Mouse (Mus musculus) Patski (cell line): ENCODE data around the gene B4galt3. TPM values are rescaled to one million over a fixed set of nuclear protein-coding genes. Genes with fewer than 3 reads are reported as not detected.

ENCODE experiments used
- ATAC-seq: fragments of 100-300 bp; one replicate; pipeline ENCODE4 v1.8.0; 2021
- CTCF ChIA-PET: fragments of 350-600 bp; sonication (Branson Sonifier 250); formaldehyde crosslinking; loops from one replicate; lab custom pipeline; 2022; ENCODE audit warnings: inconsistent platforms; lab: Charles Lee
- POLR2A ChIA-PET: fragments of 350-600 bp; sonication (Branson Sonifier 250); formaldehyde crosslinking; loops from one replicate; lab custom pipeline; 2022; ENCODE audit warnings: antibody characterized with exemption, inconsistent platforms; lab: Charles Lee
- DNase-seq: peaks from one replicate; pipeline ENCODE4 v3.0.0-alpha.2; 2011; ENCODE audit warnings: low read depth, low spot score
- H3K27me3 ChIP-seq: fragments of 371-371 bp; one replicate; pipeline ENCODE4 v1.5.1; 2021
- CTCF ChIP-seq: fragments of 100-300 bp; IDR thresholded peaks from one replicate; pipeline ENCODE4 v1.5.1; 2021
- in situ Hi-C: fragments of 300-500 bp; cut with MboI; formaldehyde crosslinking; loops from 3 replicates; pipeline ENCODE4 v1.11.1; 2018; ENCODE audit warnings: low pct_unique_long_range_greater_than_20kb, mixed read lengths
- polyA plus RNA-seq: library from polyadenylated mRNA; unstranded; gene quantifications from one replicate; pipeline ENCODE4 v1.2.3, GENCODE M21; 2021

B4galt3 gene
- polyA plus RNA-seq, 1 experiment from 2014 or later: 57.5 TPM

DNA sequence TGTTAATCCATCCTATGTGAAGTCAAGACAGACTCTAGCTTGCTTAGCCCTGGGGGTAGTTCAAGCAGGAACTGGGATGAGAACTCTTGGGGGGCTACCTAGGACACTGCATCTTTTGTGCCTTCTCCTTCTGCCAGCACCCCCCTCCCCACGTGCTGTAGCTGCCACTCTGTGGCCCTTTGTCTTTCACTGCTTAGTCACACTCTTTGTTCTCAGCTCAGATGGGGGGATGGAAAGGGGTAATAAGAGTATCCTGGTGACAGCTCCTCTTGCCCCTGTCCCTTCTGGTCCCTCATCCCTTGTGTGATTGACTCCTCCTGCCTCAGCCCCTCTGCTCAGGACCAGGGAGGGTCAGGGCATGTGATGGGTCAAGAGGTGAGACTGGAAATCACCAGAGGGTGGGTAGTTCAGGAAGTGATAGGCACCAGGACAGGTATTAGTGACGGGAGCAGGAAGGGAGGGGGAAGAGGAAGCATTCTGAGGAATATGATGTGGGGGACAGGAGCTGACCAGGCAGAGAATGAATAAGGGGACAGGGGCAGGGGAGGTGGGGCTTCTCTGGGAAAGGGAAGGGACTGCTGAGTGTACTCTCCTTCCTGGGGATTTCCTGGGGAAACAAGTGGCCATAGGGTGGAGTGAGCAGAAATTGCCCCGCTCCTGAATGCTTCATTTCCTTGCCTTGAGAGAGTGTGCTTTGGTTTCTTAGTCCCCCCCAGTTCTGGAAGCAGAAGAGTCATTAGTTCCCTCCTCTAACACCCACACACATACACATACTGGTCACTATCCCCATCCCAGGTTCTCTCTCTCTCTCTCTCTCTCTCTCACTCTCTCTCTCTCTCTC is 21.5 kb upstream of the B4galt3 start:
- no peak for ATAC-seq
- in situ Hi-C loops: no loop called here
- no peak for DNase-seq
- ChIA-PET CTCF (interaction anchor here (0.9 to 1.2 kb wide), 2 partner anchors 9 to 16 kb away, joined by 3 read pairs; no protein-coding TSS in a partner anchor), POLR2A (interaction anchor here (1.0 to 1.6 kb wide), 3 partner anchors 21 to 137 kb away, joined by 3 to 5 read pairs (median 4); partner anchors contain the start of gene B4galt3)
- TF ChIP-seq CTCF: no peak
- H3K27me3 ChIP-seq: no peaks in the 10 kb centered on the region

DNA sequence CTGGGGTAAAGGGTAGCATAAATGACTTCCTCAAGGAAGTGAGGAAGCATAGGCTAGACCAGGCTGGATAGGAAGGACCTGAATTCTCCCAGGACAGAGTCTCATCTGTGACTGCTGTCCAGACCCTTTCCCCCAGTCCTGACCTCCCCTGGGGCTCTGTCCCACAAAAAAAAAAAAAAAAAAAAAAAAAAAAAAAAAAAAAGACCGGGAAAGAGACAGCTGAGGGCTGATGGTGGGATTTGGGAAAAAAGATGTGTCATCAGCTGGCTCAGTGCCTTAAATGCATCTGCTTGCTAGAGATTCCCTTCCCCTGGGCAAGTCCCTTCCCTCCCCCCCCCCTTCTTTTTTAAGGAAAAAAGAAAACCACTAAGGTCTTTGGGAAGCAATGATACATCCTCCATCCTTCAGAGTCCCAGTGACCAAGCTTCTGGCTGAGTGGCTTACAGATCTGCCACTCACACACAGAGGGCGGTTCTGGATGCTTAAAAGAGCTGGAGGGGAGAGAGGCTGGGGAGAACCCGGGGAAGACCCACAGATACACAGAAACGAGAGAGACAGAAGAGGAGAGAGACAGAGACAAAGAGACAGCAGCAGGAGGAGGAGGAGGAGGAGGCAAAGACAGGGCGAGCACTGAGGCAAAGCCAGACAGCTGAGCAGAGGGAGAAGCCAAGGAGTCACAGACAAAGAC is 20.1 kb upstream of the B4galt3 start, which contains the start of gene Adamts4:
Adamts4 (plus strand) TSS at position 509 of the 688 bp plus-strand sequence.
- ATAC-seq (peak; percentile 48), DNase-seq (peak; percentile 68)
- no peak for TF ChIP-seq CTCF
- in situ Hi-C loops: loop anchor here (25.0 kb wide), 1 partner anchor 363 kb away; the partner anchor contains the start of genes Dusp12 and Gm26620
- ChIA-PET CTCF (interaction anchor here (0.7 to 1.1 kb wide), 2 partner anchors 12 to 131 kb away, joined by 3 read pairs; no protein-coding TSS in a partner anchor), POLR2A (interaction anchor here (0.6 kb wide), 1 partner anchor 60 kb away, joined by 7 read pairs; no protein-coding TSS in a partner anchor)
- H3K27me3 ChIP-seq: no peaks in the 10 kb centered on the region

DNA sequence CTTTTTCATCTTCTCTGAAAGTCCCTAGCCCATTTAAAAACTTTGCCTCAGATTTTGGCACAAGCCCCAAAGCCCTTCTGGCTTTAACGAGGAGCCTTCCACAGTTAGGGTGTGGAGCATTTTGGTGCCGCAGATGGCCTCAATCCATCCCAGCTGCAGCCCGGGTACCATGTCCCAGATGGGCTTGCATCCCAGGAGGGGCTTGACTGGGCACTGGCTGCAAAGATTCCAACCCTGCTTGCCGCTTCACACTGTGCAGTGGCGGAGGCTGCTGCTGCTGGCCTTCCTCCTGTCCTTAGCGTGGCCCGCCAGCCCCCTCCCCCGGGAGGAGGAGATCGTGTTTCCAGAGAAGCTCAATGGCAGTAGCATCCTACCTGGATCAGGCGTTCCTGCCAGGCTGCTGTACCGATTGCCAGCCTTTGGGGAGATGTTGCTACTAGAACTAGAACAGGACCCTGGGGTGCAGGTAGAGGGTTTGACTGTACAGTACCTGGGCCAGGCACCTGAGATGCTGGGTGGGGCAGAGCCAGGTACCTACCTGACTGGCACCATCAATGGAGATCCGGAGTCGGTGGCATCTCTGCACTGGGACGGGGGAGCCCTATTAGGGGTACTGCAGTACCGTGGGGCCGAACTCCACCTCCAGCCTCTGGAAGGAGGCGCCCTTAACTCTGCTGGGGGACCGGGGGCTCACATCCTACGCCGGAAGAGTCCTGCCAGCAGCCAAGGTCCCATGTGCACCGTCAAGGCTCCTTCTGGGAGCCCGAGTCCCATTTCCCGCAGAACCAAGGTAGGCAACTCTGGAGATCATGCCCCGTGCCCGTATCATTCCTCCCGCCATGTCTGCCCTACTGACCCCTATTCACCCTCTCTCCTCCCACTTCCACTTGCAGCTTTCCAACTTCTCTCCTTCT is 19.2 kb upstream of the B4galt3 start, which contains the start of gene Ndufs2:
Ndufs2 (minus strand) TSS at position 709 of the 914 bp plus-strand sequence.
- POLR2A ChIA-PET: interaction anchor here (0.6 to 1.9 kb wide), 3 partner anchors 17 to 120 kb away, joined by 3 to 5 read pairs (median 5); partner anchors contain the start of genes B4galt3 and Fcer1g
- no peaks in the 10 kb centered on the region for H3K27me3 ChIP-seq
- DNase-seq (no peak), ATAC-seq (no peak)
- no peak for TF ChIP-seq CTCF
- in situ Hi-C loops: loop anchor here (25.0 kb wide), 1 partner anchor 364 kb away; the partner anchor contains the start of genes Dusp12 and Gm26620
- CTCF ChIA-PET: interaction anchor here (0.7 to 2.2 kb wide), 7 partner anchors 12 to 139 kb away, joined by 3 to 7 read pairs (median 4); partner anchors contain the start of gene Ppox

DNA sequence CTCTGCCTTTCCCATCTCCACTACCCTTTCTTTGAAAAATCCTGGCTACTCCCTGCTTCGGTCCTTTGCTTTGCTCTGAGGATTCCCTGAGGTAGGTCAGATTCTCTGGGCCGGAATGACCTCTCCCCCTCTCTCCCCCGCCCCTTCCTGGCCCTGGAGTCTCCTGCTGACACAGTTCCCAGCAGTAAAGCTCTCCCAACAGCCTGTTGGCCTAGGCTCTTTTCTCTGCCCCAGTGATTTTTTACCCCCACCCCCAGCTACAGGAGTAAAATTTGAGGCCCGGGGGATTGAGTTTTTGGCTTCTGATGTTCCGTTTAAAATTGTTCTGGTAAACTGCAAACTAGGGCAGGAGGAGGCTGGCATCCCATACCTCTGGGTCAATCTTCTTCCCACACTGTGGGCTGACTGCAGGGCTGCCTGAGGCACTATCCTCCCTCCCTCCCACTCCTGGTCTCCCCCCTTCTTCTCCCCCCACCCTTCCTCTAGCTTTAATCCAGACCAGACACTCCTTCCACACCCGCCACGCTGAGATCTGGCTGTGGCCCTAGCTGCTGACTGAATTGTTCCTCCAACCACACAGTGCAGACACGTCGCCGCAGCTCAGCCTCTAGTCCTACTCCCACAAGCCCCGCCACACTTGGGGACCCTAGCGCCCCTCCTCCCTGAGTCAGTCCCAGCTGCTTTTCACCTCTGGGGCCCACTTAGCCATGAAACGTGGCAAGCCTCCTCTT is 18.4 kb upstream of the B4galt3 start:
- DNase-seq (no peak), ATAC-seq (no peak)
- TF ChIP-seq CTCF: no peak
- ChIA-PET POLR2A (interaction anchor here (0.6 to 1.9 kb wide), 5 partner anchors 12 to 29 kb away, joined by 3 to 6 read pairs (median 5); partner anchors contain the start of genes B4galt3 and Fcer1g), CTCF (interaction anchor here (0.9 to 2.2 kb wide), 6 partner anchors 11 to 140 kb away, joined by 3 to 7 read pairs (median 5); partner anchors contain the start of gene Ppox)
- in situ Hi-C loops: loop anchor here (25.0 kb wide), 1 partner anchor 364 kb away; the partner anchor contains the start of genes Dusp12 and Gm26620
- H3K27me3 ChIP-seq: no peaks in the 10 kb centered on the region

DNA sequence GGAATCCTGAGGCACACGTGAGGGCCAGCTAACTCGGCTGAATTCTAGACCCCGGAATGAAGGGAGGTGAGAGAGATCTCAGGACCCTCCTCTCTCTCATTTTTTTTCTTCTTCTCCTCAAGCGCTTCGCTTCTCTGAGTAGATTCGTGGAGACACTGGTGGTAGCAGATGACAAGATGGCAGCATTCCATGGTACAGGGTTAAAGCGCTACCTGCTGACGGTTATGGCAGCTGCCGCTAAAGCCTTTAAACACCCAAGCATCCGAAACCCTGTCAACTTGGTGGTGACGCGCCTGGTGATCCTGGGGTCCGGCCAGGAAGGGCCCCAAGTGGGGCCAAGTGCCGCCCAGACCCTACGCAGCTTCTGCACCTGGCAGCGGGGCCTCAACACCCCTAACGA is 17.7 kb upstream of the B4galt3 start:
- ATAC-seq (no peak), DNase-seq (no peak)
- CTCF ChIA-PET: interaction anchor here (1.0 to 2.2 kb wide), 4 partner anchors 10 to 32 kb away, joined by 3 to 7 read pairs (median 6); partner anchors contain the start of gene Ppox
- no peaks in the 10 kb centered on the region for H3K27me3 ChIP-seq
- TF ChIP-seq CTCF: no peak
- POLR2A ChIA-PET: interaction anchor here (0.6 to 1.9 kb wide), 5 partner anchors 11 to 30 kb away, joined by 3 to 6 read pairs (median 5); partner anchors contain the start of genes B4galt3 and Fcer1g
- in situ Hi-C loops: loop anchor here (25.0 kb wide), 1 partner anchor 365 kb away; the partner anchor contains the start of genes Dusp12 and Gm26620

DNA sequence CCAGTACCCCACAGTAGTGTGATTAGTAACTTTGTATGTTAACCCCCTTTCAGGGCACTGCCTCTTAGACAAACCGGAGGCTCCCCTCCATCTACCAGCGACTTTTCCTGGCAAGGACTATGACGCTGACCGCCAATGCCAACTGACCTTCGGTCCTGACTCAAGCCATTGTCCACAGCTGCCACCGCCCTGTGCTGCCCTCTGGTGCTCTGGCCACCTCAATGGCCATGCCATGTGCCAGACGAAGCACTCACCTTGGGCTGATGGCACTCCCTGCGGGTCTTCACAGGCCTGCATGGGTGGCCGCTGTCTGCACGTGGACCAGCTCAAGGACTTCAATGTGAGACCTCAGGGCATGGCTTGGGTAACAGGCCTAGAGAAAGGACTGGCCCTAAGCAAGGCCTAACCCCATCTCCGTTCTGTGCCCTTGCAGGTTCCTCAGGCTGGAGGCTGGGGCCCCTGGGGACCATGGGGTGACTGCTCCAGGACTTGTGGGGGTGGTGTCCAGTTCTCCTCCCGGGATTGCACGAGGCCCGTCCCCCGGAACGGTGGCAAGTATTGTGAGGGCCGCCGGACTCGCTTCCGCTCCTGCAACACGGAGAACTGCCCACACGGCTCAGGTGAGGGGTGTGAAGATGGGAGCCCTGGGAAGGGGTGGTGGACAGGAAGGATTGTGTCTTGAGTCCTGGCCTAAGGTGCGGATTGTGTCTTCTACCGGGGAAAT is 13.9 kb upstream of the B4galt3 start:
- ATAC-seq (no peak), DNase-seq (no peak)
- H3K27me3 ChIP-seq: no peaks in the 10 kb centered on the region
- in situ Hi-C loops: loop anchor here (25.0 kb wide), 1 partner anchor 369 kb away; the partner anchor contains the start of genes Dusp12 and Gm26620
- no peak for TF ChIP-seq CTCF
- ChIA-PET POLR2A (interaction anchor here (0.5 kb wide), 1 partner anchor 25 kb away, joined by 4 read pairs; no protein-coding TSS in a partner anchor), CTCF (interaction anchor here (1.5 to 1.9 kb wide), 2 partner anchors 21 to 139 kb away, joined by 3 to 4 read pairs; no protein-coding TSS in a partner anchor)

DNA sequence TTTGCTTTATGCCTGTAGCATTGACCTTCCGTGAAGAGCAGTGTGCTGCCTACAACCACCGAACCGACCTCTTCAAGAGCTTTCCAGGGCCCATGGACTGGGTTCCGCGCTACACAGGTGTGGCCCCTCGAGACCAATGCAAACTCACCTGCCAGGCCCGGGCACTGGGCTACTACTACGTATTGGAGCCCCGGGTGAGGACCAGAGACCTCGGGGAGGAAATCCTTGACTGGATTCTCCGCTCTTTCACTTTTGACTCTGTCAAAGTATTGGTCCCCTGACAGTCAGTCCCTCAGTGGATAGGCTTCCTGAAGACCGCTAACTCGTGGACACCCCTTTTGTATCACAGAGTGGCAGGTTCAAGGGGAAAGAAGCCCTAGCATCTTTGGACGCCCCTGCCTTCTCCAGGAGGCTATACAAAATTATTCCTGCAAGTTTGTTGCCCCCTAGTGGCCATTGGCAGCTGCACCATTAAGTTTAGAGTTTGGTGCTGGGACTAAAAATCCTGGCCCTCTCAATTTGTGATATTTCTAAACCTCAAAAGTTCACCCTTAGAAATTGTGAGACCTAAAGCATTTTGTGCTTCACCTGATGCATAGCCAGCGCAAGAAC is 13.1 kb upstream of the B4galt3 start:
- TF ChIP-seq CTCF: no peak
- POLR2A ChIA-PET: interaction anchor here (0.6 kb wide), 2 partner anchors 48 to 144 kb away, joined by 3 read pairs; no protein-coding TSS in a partner anchor
- CTCF ChIA-PET: interaction anchor here (0.9 to 1.9 kb wide), 13 partner anchors 9 to 148 kb away, joined by 3 to 6 read pairs (median 3); partner anchors contain the start of gene Ppox
- no peaks in the 10 kb centered on the region for H3K27me3 ChIP-seq
- DNase-seq (no peak), ATAC-seq (peak; percentile 62)
- in situ Hi-C loops: loop anchor here (25.0 kb wide), 1 partner anchor 370 kb away; the partner anchor contains the start of genes Dusp12 and Gm26620
